Mouse (Mus musculus): Measurements from ENCODE around the gene 4930572O03Rik. TPM values are rescaled to one million over a fixed set of nuclear protein-coding genes. Genes with fewer than 3 reads are reported as not detected.
"Not testable (repeated sequence)": the region's sequence is repeated elsewhere in the genome, so short reads cannot be mapped to it uniquely, and the experiment has no call there.

The 4930572O03Rik gene
- polyA plus RNA-seq (2014; fragmentation: Nextera tagmentation; extraction: Ambion mirVana): not detected in 2 replicates

GRCm38 (mm10) chr5:15656959-15657358 is at the start of gene 4930572O03Rik:
4930572O03Rik (minus strand) TSS chr5:15657059.
- H3K9me3 ChIP-seq (ENCODE audit: control insufficient read depth, low read depth, low read length); H3K4me2 ChIP-seq (replicated peaks; ENCODE audit: low read depth, low read length); H3K9ac ChIP-seq (replicated peaks; ENCODE audit: low read depth, low read length); H3K27me3 ChIP-seq (ENCODE audit: control insufficient read depth, insufficient read depth, low read length); ATAC-seq (ENCODE audit: insufficient number of reproducible peaks, insufficient read depth, low FRiP score, low read depth); H3K36me3 ChIP-seq (ENCODE audit: control insufficient read depth, insufficient read depth, low read length); H3K27ac ChIP-seq (ENCODE audit: low read length); H3K4me3 ChIP-seq (ENCODE audit: low read depth, low read length); H3K4me1 ChIP-seq (ENCODE audit: control insufficient read depth, insufficient read depth, low read length): not testable (repeated sequence)
- 71% methylated on average over 1 of the region's 1 CpGs for WGBS

- not testable (repeated sequence) for H3K9me3 ChIP-seq (ENCODE audit: control insufficient read depth, low read depth, low read length); H3K27ac ChIP-seq (ENCODE audit: low read length); H3K4me1 ChIP-seq (ENCODE audit: control insufficient read depth, insufficient read depth, low read length); ATAC-seq (ENCODE audit: insufficient number of reproducible peaks, insufficient read depth, low FRiP score, low read depth); H3K36me3 ChIP-seq (ENCODE audit: control insufficient read depth, insufficient read depth, low read length); H3K27me3 ChIP-seq (ENCODE audit: control insufficient read depth, insufficient read depth, low read length); H3K4me3 ChIP-seq (ENCODE audit: low read depth, low read length); H3K9ac ChIP-seq (replicated peaks; ENCODE audit: low read depth, low read length); H3K4me2 ChIP-seq (replicated peaks; ENCODE audit: low read depth, low read length)
- WGBS: 20% methylated on average over 5 of the region's 5 CpGs
Observed at GRCm38 (mm10) chr5:15702891-15703290, 46.0 kb upstream of the 4930572O03Rik start.

- not testable (repeated sequence) for H3K4me3 ChIP-seq (ENCODE audit: low read depth, low read length); H3K36me3 ChIP-seq (ENCODE audit: control insufficient read depth, insufficient read depth, low read length); H3K27ac ChIP-seq (ENCODE audit: low read length); H3K9me3 ChIP-seq (ENCODE audit: control insufficient read depth, low read depth, low read length); H3K4me1 ChIP-seq (ENCODE audit: control insufficient read depth, insufficient read depth, low read length); H3K9ac ChIP-seq (replicated peaks; ENCODE audit: low read depth, low read length); H3K27me3 ChIP-seq (ENCODE audit: control insufficient read depth, insufficient read depth, low read length); ATAC-seq (ENCODE audit: insufficient number of reproducible peaks, insufficient read depth, low FRiP score, low read depth); H3K4me2 ChIP-seq (replicated peaks; ENCODE audit: low read depth, low read length)
- WGBS: 44% methylated on average over 2 of the region's 2 CpGs
Observed at GRCm38 (mm10) chr5:15697719-15698118, 40.9 kb upstream of the 4930572O03Rik start.

GRCm38 (mm10) chr5:15691849-15692248 is 35.0 kb upstream of the 4930572O03Rik start:
- H3K36me3 ChIP-seq (ENCODE audit: control insufficient read depth, insufficient read depth, low read length); H3K27me3 ChIP-seq (ENCODE audit: control insufficient read depth, insufficient read depth, low read length); H3K27ac ChIP-seq (ENCODE audit: low read length); H3K4me1 ChIP-seq (ENCODE audit: control insufficient read depth, insufficient read depth, low read length); H3K9ac ChIP-seq (replicated peaks; ENCODE audit: low read depth, low read length); H3K4me2 ChIP-seq (replicated peaks; ENCODE audit: low read depth, low read length); H3K9me3 ChIP-seq (ENCODE audit: control insufficient read depth, low read depth, low read length); ATAC-seq (ENCODE audit: insufficient number of reproducible peaks, insufficient read depth, low FRiP score, low read depth); H3K4me3 ChIP-seq (ENCODE audit: low read depth, low read length): not testable (repeated sequence)
- WGBS: 87% methylated on average over 4 of the region's 4 CpGs

DNA sequence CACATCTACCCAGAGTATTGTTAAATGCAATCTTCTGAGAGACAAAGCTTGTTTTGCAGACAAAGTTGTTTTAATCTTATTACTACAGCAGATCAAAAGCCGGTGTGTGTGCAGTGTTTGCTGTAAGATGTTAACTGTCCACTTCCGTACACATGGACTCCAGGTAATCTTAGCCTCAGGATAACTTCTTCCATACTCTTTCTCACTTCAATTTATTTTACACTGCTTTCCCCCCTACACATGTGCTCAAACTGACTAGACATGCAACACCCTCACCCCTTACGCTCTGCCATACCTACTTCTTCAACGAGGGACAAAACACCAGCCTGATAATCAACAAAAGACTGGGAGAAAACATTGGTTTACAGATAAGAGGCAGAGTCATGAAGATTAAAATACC is 34.0 kb upstream of the 4930572O03Rik start:
- not testable (repeated sequence) for H3K4me3 ChIP-seq (ENCODE audit: low read depth, low read length); H3K27me3 ChIP-seq (ENCODE audit: control insufficient read depth, insufficient read depth, low read length); ATAC-seq (ENCODE audit: insufficient number of reproducible peaks, insufficient read depth, low FRiP score, low read depth); H3K9me3 ChIP-seq (ENCODE audit: control insufficient read depth, low read depth, low read length); H3K4me1 ChIP-seq (ENCODE audit: control insufficient read depth, insufficient read depth, low read length); H3K36me3 ChIP-seq (ENCODE audit: control insufficient read depth, insufficient read depth, low read length); H3K4me2 ChIP-seq (replicated peaks; ENCODE audit: low read depth, low read length); H3K27ac ChIP-seq (ENCODE audit: low read length); H3K9ac ChIP-seq (replicated peaks; ENCODE audit: low read depth, low read length)
- 73% methylated on average over 4 of the region's 4 CpGs for WGBS

DNA sequence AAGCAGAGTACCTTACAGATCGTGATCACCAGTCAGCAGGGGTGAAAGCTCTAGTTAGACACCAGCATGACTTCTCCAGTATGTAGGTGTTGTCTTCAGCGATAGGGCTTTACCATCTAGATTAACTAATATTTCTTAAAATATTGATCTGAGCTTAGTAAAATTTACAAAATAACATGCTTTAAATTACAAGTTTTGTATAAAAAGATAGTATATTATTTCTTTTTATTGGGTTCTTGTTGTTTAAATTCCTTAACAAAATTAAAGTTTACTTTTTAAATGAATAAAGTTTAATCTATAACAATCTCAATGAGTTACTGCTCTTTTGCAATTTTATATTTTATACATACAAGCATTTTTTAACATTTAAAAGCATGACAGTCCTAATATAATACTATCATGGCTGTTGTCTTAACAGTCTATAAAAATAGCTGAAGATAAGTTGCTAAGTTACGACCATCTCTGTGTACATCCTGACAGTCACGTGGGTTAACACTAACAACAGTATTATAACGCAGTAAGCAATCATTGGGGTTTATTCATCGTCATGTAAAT is 32.9 kb upstream of the 4930572O03Rik start:
- peak; percentile 89 for ATAC-seq (ENCODE audit: insufficient number of reproducible peaks, insufficient read depth, low FRiP score, low read depth)
- not testable (repeated sequence) for H3K4me3 ChIP-seq (ENCODE audit: low read depth, low read length); H3K9ac ChIP-seq (replicated peaks; ENCODE audit: low read depth, low read length); H3K27ac ChIP-seq (ENCODE audit: low read length); H3K4me2 ChIP-seq (replicated peaks; ENCODE audit: low read depth, low read length); H3K9me3 ChIP-seq (ENCODE audit: control insufficient read depth, low read depth, low read length); H3K27me3 ChIP-seq (ENCODE audit: control insufficient read depth, insufficient read depth, low read length); H3K36me3 ChIP-seq (ENCODE audit: control insufficient read depth, insufficient read depth, low read length); H3K4me1 ChIP-seq (ENCODE audit: control insufficient read depth, insufficient read depth, low read length)
- 71% methylated on average over 6 of the region's 6 CpGs for WGBS

DNA sequence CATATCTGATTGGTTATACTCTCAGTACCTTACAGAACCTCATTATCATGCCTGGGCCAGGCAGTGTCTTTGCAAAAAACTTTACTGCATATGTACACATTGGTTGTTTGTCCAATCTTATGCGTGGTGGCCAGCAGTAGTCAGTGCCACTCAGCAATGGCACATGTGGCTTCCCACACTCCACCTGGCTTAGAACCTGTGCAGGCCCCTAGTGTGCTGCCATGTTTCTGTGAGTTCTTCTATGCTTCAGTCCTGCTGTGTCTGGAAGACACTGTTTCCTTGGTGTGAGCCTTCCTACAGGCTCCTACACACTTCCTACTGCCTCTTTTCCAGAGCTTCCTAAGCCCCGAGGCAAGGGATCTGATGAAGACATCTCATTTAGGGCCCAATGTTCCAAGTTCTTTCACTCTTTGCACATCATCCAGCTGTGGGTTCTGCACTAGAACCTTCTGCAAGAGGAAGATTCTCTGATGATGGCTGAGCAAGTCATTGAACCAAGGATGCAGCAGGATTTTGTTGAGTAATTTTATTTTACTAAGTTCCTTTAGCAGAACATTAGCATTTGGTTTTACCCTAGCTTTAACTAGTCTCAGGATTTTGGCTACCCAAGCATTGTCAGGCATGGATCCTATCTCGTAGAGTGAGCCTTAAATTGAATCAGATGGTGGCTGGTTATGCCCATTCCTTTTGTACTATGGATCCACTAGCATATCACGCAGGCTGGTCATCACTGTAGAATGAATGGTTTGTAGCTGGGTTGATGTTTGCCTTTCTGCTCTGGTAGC is 32.2 kb upstream of the 4930572O03Rik start:
- H3K27me3 ChIP-seq (ENCODE audit: control insufficient read depth, insufficient read depth, low read length); H3K27ac ChIP-seq (ENCODE audit: low read length); H3K36me3 ChIP-seq (ENCODE audit: control insufficient read depth, insufficient read depth, low read length); H3K4me1 ChIP-seq (ENCODE audit: control insufficient read depth, insufficient read depth, low read length); H3K9ac ChIP-seq (replicated peaks; ENCODE audit: low read depth, low read length); H3K9me3 ChIP-seq (ENCODE audit: control insufficient read depth, low read depth, low read length); H3K4me3 ChIP-seq (ENCODE audit: low read depth, low read length); H3K4me2 ChIP-seq (replicated peaks; ENCODE audit: low read depth, low read length): not testable (repeated sequence)
- WGBS: 56% methylated on average over 4 of the region's 4 CpGs
- peak; percentile 77 for ATAC-seq (ENCODE audit: insufficient number of reproducible peaks, insufficient read depth, low FRiP score, low read depth)

DNA sequence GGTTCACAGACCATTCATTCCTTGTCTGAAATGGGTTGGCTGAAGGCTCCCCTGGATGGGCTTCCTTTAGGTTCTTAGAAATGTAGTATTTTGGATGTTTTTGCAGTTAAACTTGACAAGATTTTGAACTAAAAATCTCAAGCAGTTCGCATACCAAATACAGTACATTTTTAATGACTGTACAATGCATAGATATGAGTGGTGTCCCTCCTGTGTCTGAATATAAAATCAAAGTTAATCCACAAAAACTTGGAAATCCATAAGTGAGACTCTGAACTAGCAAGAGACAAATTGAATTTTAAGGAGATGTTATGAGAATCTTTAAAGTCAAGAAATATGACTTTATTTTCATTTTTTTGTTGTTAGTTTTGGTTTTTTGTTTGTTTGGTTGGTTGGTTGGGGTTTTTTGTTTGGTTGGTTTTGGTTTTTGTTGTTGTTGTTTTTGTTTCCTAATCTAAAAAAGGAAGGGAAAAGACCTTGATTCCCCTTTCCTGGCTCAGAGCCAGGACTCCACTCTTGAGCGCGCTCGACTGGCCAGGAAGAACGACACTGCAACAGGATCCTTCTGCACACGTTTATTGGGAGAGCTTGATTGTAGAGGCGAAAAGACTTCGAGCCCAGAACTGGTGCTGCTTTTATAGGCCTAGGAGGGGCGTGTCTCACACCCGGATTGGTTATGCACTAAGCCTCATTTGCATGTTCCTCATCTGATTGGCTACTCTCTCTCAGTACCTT is 24.6 kb upstream of the 4930572O03Rik start:
- not testable (repeated sequence) for H3K9ac ChIP-seq (replicated peaks; ENCODE audit: low read depth, low read length); H3K36me3 ChIP-seq (ENCODE audit: control insufficient read depth, insufficient read depth, low read length); H3K27me3 ChIP-seq (ENCODE audit: control insufficient read depth, insufficient read depth, low read length); H3K9me3 ChIP-seq (ENCODE audit: control insufficient read depth, low read depth, low read length); H3K4me3 ChIP-seq (ENCODE audit: low read depth, low read length); H3K27ac ChIP-seq (ENCODE audit: low read length); H3K4me2 ChIP-seq (replicated peaks; ENCODE audit: low read depth, low read length); H3K4me1 ChIP-seq (ENCODE audit: control insufficient read depth, insufficient read depth, low read length)
- WGBS: 81% methylated on average over 7 of the region's 10 CpGs
- ATAC-seq (ENCODE audit: insufficient number of reproducible peaks, insufficient read depth, low FRiP score, low read depth): peak; percentile 76

Data from stomach, embryonic 14.5 days (tissue).